Mouse (Mus musculus) liver, postnatal 0 days (tissue): ENCODE results near the gene Matn4.

Experiments used
- CTCF ChIP-seq: sonication (generic); IDR thresholded peaks from 2 replicates; pipeline ENCODE4 v1.5.1; 2016; ENCODE audit warnings: antibody characterized with exemption, low read depth
- EP300 ChIP-seq: IDR thresholded peaks from 2 replicates; pipeline ENCODE4 v1.6.1; 2016; ENCODE audit warnings: antibody characterized with exemption, low read depth, mild to moderate bottlenecking

DNA sequence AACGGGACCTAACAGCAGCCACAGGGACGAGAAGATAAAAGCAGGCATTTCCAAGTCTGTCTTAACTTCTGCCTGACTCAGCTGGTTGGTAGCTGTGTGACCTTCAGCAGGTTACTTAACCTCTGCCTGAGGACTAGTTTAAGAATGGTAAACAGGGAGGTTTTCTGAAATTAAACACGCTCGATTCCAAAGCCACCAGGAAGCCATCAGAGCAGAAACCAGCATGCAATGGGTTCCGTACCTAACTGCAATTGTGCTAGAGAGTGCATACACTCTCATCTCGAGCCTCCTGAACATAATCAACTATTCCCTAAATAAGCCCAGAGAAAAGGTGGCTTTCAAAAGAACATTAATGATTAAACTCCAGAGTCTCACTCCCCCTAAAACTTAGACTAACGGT, 36.8 kb upstream of the Matn4 start:
- TF ChIP-seq CTCF (no peak), EP300 (no peak)
